Mouse (Mus musculus) spleen, postnatal 10 days (tissue): ENCODE results near the gene Btbd9.
"Not testable (repeated sequence)": the region's sequence is repeated elsewhere in the genome, so short reads cannot be mapped to it uniquely, and the experiment has no call there.

ENCODE experiments used
- DNase-seq, 2 experiments: peaks; one replicate each; pipeline ENCODE4 v3.0.0; 2021 to 2022; ENCODE audit warnings: low spot score in 2 of 2

Btbd9 gene

GRCm38 (mm10) chr17:30575941-30576773, at the start of gene Btbd9:
Gene Btbd9 (minus strand): TSS chr17:30576488.
- DNase-seq, result peak; percentile 94 to 99

GRCm38 (mm10) chr17:30624132-30624531, 47.8 kb upstream of the Btbd9 start, which contains the start of gene Dnah8:
Gene Dnah8 (plus strand): TSS chr17:30624354.
- DNase-seq, result not testable (repeated sequence)

DNA sequence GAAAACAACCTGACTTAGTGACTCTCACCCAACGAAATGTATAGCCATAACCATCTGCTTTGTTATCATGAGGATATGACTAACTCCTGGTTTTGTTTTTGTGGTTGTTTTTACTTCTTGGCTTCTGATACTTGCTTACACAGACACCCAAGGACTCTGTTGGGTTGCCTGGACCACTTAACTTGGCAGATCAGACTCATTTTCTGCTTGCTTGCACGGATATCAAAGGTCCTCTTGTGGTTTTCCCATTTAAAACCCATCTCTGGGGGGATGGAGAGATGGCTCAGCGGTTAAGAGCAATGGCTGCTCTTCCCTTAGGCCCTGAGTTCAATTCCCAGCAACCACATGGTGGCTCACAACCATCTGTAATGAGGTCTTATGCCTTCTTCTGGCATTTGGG, 46.9 kb upstream of the Btbd9 start:
- no peak for DNase-seq

DNA sequence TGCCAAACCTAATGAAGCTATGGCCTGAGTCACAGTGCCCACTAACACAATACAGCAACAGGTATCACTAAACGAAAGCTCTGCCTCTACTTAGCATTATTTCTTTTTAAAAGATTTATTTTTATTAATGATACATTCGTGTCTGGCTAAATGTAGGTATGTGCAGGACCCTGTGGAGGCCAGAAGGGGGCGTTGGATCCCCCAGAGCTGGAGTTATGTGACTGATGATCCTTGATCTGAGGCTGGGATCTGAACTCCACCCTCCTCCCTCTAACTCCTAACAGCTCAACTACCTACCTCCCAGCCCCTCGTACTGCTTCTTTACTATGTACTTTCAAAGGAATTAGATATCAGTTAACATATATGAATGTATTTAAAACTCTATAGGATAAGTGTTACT, 45.2 kb upstream of the Btbd9 start:
- DNase-seq, result no peak

- DNase-seq, result no peak
These were observed 44.3 kb upstream of the Btbd9 start for GRCm38 (mm10) chr17:30620548-30620947.

GRCm38 (mm10) chr17:30619153-30619552, 42.9 kb upstream of the Btbd9 start:
- DNase-seq, result no peak

- no peak for DNase-seq
These were observed 42.0 kb upstream of the Btbd9 start for GRCm38 (mm10) chr17:30618136-30618891.

DNA sequence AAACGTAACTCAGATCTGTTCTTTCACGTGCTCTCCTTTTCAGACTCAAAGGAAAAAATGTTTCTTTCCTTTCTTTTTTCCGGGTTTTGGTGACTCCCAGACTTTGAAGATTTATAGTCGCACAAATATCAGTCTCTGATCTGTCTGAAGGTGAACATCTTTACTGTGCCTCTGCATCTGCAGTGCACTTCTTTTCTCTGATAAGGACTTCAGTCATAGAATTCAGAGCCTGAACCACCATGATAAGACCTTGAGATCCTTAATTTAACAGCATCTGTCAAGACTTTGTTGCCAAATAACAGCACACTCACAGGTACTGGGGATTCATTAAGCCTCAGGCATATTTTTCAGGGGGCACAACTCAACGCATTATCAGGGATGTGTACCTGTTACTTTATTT, 39.9 kb upstream of the Btbd9 start:
- no peak for DNase-seq

- no peak for DNase-seq
These were observed 37.1 kb upstream of the Btbd9 start for GRCm38 (mm10) chr17:30613350-30613749.

- peak; percentile 99 to 100 for DNase-seq
These were observed 36.0 kb upstream of the Btbd9 start for GRCm38 (mm10) chr17:30612075-30612859.

DNA sequence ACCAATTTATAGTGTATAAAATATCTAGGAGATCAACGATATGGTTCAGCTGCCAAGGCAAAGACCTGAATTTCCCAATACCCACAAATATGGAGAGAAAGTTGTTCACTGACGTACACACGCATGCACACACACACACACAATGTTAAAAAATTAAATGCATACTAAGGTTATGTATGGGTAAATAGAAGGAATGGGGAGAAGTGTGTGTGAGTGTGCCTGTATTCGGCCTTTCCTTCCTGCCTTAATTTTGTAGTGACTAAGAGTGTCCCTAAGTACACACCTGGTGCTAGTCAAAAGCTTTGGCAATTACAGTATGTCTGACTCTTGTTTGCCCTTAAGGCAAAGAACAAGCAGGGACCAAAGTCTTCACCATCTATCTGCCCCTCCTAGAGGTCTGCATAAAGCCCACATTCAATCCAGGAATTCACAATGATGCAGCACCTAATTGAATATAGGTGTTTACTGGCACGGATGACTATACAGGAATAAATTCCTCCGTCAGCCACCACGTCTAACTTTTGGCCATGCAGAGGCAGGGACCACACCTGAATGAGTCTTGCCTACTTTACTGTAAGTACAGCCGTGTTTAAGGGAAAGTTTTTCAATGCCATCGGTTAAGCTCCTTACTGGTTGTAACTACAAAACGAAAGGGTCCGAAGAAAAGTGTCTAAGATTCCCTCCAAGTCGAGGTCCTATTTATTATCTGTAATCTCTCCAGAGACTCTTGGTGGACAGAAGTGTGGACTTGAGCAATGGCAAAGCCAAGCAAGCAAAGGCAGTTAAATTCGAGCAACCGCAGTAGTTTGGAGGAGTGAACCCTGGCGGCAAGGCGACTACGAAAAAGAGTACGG, 35.2 kb upstream of the Btbd9 start:
- DNase-seq, result peak in 1 of 2 experiments; percentile 43

GRCm38 (mm10) chr17:30610739-30611138, 34.5 kb upstream of the Btbd9 start:
- DNase-seq, result no peak

- DNase-seq, result no peak
These were observed 33.7 kb upstream of the Btbd9 start for GRCm38 (mm10) chr17:30609980-30610307.

- DNase-seq, result peak; percentile 47 to 55
These were observed 33.2 kb upstream of the Btbd9 start for GRCm38 (mm10) chr17:30609305-30609979.

- DNase-seq, result no peak
These were observed 31.7 kb upstream of the Btbd9 start for GRCm38 (mm10) chr17:30607909-30608495.

- no peak for DNase-seq
These were observed 31.0 kb upstream of the Btbd9 start for GRCm38 (mm10) chr17:30607330-30607729.

- DNase-seq, result no peak
These were observed 30.4 kb upstream of the Btbd9 start for GRCm38 (mm10) chr17:30606634-30607081.

- DNase-seq, result no peak
These were observed 29.9 kb upstream of the Btbd9 start for GRCm38 (mm10) chr17:30606206-30606605.

GRCm38 (mm10) chr17:30605001-30605400, 28.7 kb upstream of the Btbd9 start:
- DNase-seq, result no peak

- DNase-seq, result no peak
These were observed 28.0 kb upstream of the Btbd9 start for GRCm38 (mm10) chr17:30604296-30604695.
